Mouse (Mus musculus) B cell, adult 67 days (primary cell): ENCODE data around the gene Tgtp2. TPM values are rescaled to one million over a fixed set of nuclear protein-coding genes. Genes with fewer than 3 reads are reported as not detected.

Experiments
- total RNA-seq, 2 experiments: library from RNA; stranded (reverse); gene quantifications; 4 replicates each; pipeline ENCODE4 v1.2.4; 2023

Tgtp2 gene
- total RNA-seq = 1 to 10 TPM; 3.6 to 5.1 TPM

GRCm38 (mm10) chr11:49063713-49064469 is at the start of gene Tgtp2:
Tgtp2 (minus strand) TSS chr11:49064206.

GRCm38 (mm10) chr11:49076001-49076757 is 12.2 kb upstream of the Tgtp2 start, which contains the start of gene Ifi47:
Ifi47 (plus strand) TSS chr11:49076587.

GRCm38 (mm10) chr11:49051093-49051891 is 12.7 kb downstream of the Tgtp2 start, which contains the start of gene 9930111J21Rik2:
9930111J21Rik2 (minus strand) TSS chr11:49051242.

Other genes starting within 250 kb of the Tgtp2 start
- gene Trim41, start 246.9 kb downstream of the Tgtp2 start, total RNA-seq = 10 to 100 TPM; 61.3 TPM
- 100 to 1,000 TPM; 172 to 185 TPM for gene Trim7, start 238.1 kb downstream of the Tgtp2 start, total RNA-seq
- gene Gm12184, start 237.6 kb downstream of the Tgtp2 start, total RNA-seq = under 1 TPM; 0.52 to 0.59 TPM
- 10 to 100 TPM; 35.3 to 54.8 TPM for gene Irgm1, start 192.5 kb downstream of the Tgtp2 start, total RNA-seq
- gene Gm5431, start 162.0 kb downstream of the Tgtp2 start, total RNA-seq = 10 to 100 TPM in 1 of 2 experiments, 1 to 10 TPM in 1; 7.4 to 14.1 TPM
- 10 to 100 TPM; 59.4 to 62.0 TPM for gene Psme2b, start 118.0 kb downstream of the Tgtp2 start, total RNA-seq
- under 1 TPM; 0.68 to 0.70 TPM for gene Olfr56, start 85.3 kb downstream of the Tgtp2 start, total RNA-seq
- 100 to 1,000 TPM; 102 to 112 TPM for gene 9930111J21Rik1, start 84.8 kb downstream of the Tgtp2 start, total RNA-seq
- 1 to 10 TPM; 1.9 to 2.8 TPM for gene Gm12185, start 72.0 kb downstream of the Tgtp2 start, total RNA-seq
- gene Tgtp1, start 70.0 kb downstream of the Tgtp2 start, total RNA-seq = 1 to 10 TPM; 2.2 to 4.3 TPM
- 100 to 1,000 TPM; 132 to 158 TPM for gene 9930111J21Rik2, start 13.0 kb downstream of the Tgtp2 start, total RNA-seq
- 10 to 100 TPM; 37.3 to 48.6 TPM for gene Ifi47, start 12.4 kb upstream of the Tgtp2 start, total RNA-seq
- not detected for gene Olfr1396, start 50.7 kb upstream of the Tgtp2 start, total RNA-seq
- gene Olfr1395, start 78.1 kb upstream of the Tgtp2 start, total RNA-seq = not detected
- gene Olfr1394, start 90.2 kb upstream of the Tgtp2 start, total RNA-seq = not detected
- not detected for gene Btnl9, start 123.0 kb upstream of the Tgtp2 start, total RNA-seq
- 100 to 1,000 TPM; 127 to 140 TPM for gene Zfp62, start 139.1 kb upstream of the Tgtp2 start, total RNA-seq
- gene Mgat1, start 180.0 kb upstream of the Tgtp2 start, total RNA-seq = 100 to 1,000 TPM; 206 to 251 TPM
- 1 to 10 TPM; 1.2 to 1.5 TPM for gene Olfr1393, start 214.1 kb upstream of the Tgtp2 start, total RNA-seq
- under 1 TPM; 0.21 to 0.52 TPM for gene Olfr1392, start 221.1 kb upstream of the Tgtp2 start, total RNA-seq
- not detected for gene Olfr10, start 240.5 kb upstream of the Tgtp2 start, total RNA-seq